Mouse (Mus musculus): ENCODE measurements at regions not wholly inside any gene's neighbourhood (a gene's known extent, or its start where the extent isn't known, plus 50 kb on each side); places are given as distances from the start of the nearest gene placed in this dataset.

- TF ChIP-seq CTCF (IDR thresholded peaks at IDR 0.05; ENCODE audit: control insufficient read depth, insufficient read depth, low read length) (no peak), POLR2A (IDR thresholded peaks at IDR 0.05; ENCODE audit: borderline replicate concordance, control insufficient read depth, low read depth, low read length) (no peak)
Measured at GRCm38 (mm10) chr3:134099471-134100125, 136.7 kb upstream of the Cxxc4 start.

Measured in bone marrow, adult 2 months (tissue).